ENCODE assay signal across 8 mouse cellular contexts in the genomic region with DNA sequence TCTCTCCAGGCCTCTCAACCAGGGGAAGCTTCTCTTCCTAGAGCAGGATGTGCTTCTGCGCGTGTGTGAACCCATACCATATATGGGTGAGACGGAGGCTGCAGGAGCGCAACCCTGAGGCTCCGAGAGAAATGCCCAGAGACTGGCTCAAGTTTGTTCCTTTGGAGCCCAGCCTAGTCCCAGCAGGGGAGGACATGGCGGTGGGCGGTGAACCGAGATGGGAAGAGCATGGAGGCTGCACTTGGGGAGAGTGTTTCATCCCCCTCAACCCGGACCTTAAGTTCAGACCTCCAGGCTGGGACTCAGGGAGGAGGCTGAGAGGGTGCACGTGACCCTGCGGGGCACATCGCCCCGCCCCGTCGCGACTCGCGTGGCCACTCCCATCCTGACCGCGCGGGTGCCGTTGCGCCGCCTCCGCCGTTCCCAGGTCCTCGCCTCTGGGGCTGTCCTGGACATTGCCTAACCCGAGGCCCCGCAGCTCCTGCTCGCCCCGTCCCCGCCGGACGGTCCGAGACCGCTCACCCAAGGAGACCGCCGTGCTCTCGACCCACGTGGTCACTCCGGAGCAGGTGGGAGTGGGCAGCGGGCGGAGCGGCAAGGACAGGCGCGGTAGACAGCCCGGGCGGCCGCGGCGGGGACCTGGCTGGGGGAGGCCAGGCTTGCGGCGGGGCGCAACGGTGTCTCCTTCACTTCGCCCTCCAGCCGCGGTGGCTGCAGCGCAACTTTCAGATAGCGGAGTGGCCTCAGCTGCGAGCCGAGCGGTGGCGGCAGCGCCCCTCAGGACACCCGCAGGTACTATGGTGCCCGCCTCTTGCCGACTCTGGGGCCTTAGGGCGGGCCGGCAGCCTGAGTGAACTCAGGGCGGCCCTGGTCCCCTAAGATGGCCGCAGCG. TPM values are rescaled to one million over a fixed set of nuclear protein-coding genes. Genes with fewer than 3 reads are reported as not detected.
DNase-seq lines count a peak whose midpoint lies in the region; ATAC-seq and TF ChIP-seq lines count a peak whose summit lies in the region.

No protein-coding gene starts in this region.

- no peaks in the 10 kb centered on the region for H3K27me3 ChIP-seq in embryonic facial prominence, embryonic 12.5 days
- H3K27me3 ChIP-seq in limb, embryonic 11.5 days (ENCODE audit: control insufficient read depth, insufficient read depth, low read length), result no peaks in the 10 kb centered on the region
- H3K27me3 ChIP-seq in midbrain, embryonic 13.5 days, result no peaks in the 10 kb centered on the region
- H3K27me3 ChIP-seq in small intestine, adult 2 months (ENCODE audit: control insufficient read depth, insufficient read depth, low read length), result no peaks in the 10 kb centered on the region

- peaks cover 25% of the 10 kb centered on the region for H3K36me3 ChIP-seq in embryonic facial prominence, embryonic 12.5 days
- H3K36me3 ChIP-seq in limb, embryonic 11.5 days (ENCODE audit: control insufficient read depth, insufficient read depth, low read length), result peaks cover 4% of the 10 kb centered on the region; the same call in 1 of the 2 replicates
- peaks cover 19% of the 10 kb centered on the region for H3K36me3 ChIP-seq in midbrain, embryonic 13.5 days
- peaks cover 26% of the 10 kb centered on the region for H3K36me3 ChIP-seq in small intestine, adult 2 months (ENCODE audit: control insufficient read depth, insufficient read depth, low read length)

- H3K9me3 ChIP-seq in embryonic facial prominence, embryonic 12.5 days, result no peaks in the 10 kb centered on the region
- no peaks in the 10 kb centered on the region for H3K9me3 ChIP-seq in limb, embryonic 11.5 days (ENCODE audit: control insufficient read depth, low read length)
- no peaks in the 10 kb centered on the region for H3K9me3 ChIP-seq in midbrain, embryonic 13.5 days

- peak; percentile 79 for TF ChIP-seq POLR2A in small intestine, adult 2 months (IDR thresholded peaks at IDR 0.05; ENCODE audit: low read depth, low read length)

- peak overlapping the region; percentile 87 for H3K4me2 ChIP-seq in embryonic facial prominence, embryonic 12.5 days (replicated peaks)
- H3K4me2 ChIP-seq in limb, embryonic 11.5 days (ENCODE audit: low read depth, severe bottlenecking), result peak overlapping the region; percentile 67
- peak overlapping the region; percentile 88 for H3K4me2 ChIP-seq in midbrain, embryonic 13.5 days (replicated peaks)

- ATAC-seq in embryonic facial prominence, embryonic 12.5 days (ENCODE audit: insufficient number of reproducible peaks, insufficient read depth, low FRiP score, low TSS enrichment), result peak; percentile 96
- peak; percentile 99 for ATAC-seq in limb, embryonic 11.5 days (ENCODE audit: insufficient number of reproducible peaks, low FRiP score, low TSS enrichment, low read depth)
- peak; percentile 97 for ATAC-seq in midbrain, embryonic 13.5 days

- under 1% methylated on average over 73 of the region's 73 CpGs for WGBS in embryonic facial prominence, embryonic 12.5 days
- WGBS in limb, embryonic 11.5 days, result under 1% methylated on average over 73 of the region's 73 CpGs
- under 1% methylated on average over 73 of the region's 73 CpGs for WGBS in midbrain, embryonic 13.5 days
- under 1% methylated on average over 73 of the region's 73 CpGs for WGBS in small intestine, adult 2 months

- H3K4me3 ChIP-seq in embryonic facial prominence, embryonic 12.5 days, result peak overlapping the region; percentile 90
- H3K4me3 ChIP-seq in limb, embryonic 11.5 days (ENCODE audit: low read depth, low read length), result peak overlapping the region; percentile 78
- peak overlapping the region; percentile 95 for H3K4me3 ChIP-seq in midbrain, embryonic 13.5 days (replicated peaks)
- H3K4me3 ChIP-seq in small intestine, adult 2 months (ENCODE audit: low read depth, low read length), result peak overlapping the region; percentile 95

- no peak for TF ChIP-seq CTCF in small intestine, adult 2 months (IDR thresholded peaks at IDR 0.05; ENCODE audit: extremely low read depth, insufficient read length, insufficient replicate concordance, low read depth, low read length)

- peaks cover 21% of the 10 kb centered on the region for H3K4me1 ChIP-seq in embryonic facial prominence, embryonic 12.5 days
- no peaks in the 10 kb centered on the region for H3K4me1 ChIP-seq in limb, embryonic 11.5 days (ENCODE audit: control insufficient read depth, insufficient read depth, low read length)
- H3K4me1 ChIP-seq in midbrain, embryonic 13.5 days (replicated peaks), result peaks cover 30% of the 10 kb centered on the region
- H3K4me1 ChIP-seq in small intestine, adult 2 months (ENCODE audit: control insufficient read depth, insufficient read depth, insufficient read length, low read length), result peaks cover 25% of the 10 kb centered on the region; the same call in 1 of the 2 replicates

- peak overlapping the region; percentile 89 for H3K27ac ChIP-seq in embryonic facial prominence, embryonic 12.5 days
- peak overlapping the region; percentile 90 for H3K27ac ChIP-seq in limb, embryonic 11.5 days (replicated peaks; ENCODE audit: low read depth, low read length)
- H3K27ac ChIP-seq in midbrain, embryonic 13.5 days, result peak overlapping the region; percentile 88
- H3K27ac ChIP-seq in small intestine, adult 2 months (ENCODE audit: insufficient read depth, low read depth, low read length), result peak overlapping the region; percentile 97

- DNase-seq in 3T3-L1 (ENCODE audit: low read depth, low spot score), result peak; percentile 90
- DNase-seq in adrenal gland, postnatal 36 days, result peak; percentile 97 to 98
- peak; percentile 98 for DNase-seq in heart, adult 18-20 months
- peak; percentile 99 for DNase-seq in kidney, adult 18-20 months
- peak; percentile 97 for DNase-seq in limb, embryonic 11.5 days (ENCODE audit: low spot score)

- peak overlapping the region; percentile 90 for H3K9ac ChIP-seq in embryonic facial prominence, embryonic 12.5 days
- H3K9ac ChIP-seq in limb, embryonic 11.5 days (ENCODE audit: low read length), result peak overlapping the region; percentile 96
- H3K9ac ChIP-seq in midbrain, embryonic 13.5 days (replicated peaks), result peak overlapping the region; percentile 93

RNA-seq across cellular contexts. Expression of a gene that starts 6.1 kb away (rescaled TPM):
- total RNA-seq in adrenal gland, postnatal 36 days (2021), result 100 to 1,000 TPM; 206 to 231 TPM
- 231 and 240 TPM in 2 replicates for polyA plus RNA-seq in embryonic facial prominence, embryonic 12.5 days (2016; fragmentation: Nextera tagmentation; extraction: Ambion mirVana)
- total RNA-seq in heart, adult 18-20 months (2021), result 100 to 1,000 TPM; 493 to 524 TPM
- polyA plus RNA-seq in limb, embryonic 11.5 days (2014; fragmentation: Nextera tagmentation; extraction: Ambion mirVana), result 298 and 313 TPM in 2 replicates
- polyA plus RNA-seq in midbrain, embryonic 13.5 days (2015; fragmentation: Nextera tagmentation; extraction: Ambion mirVana), result 266 and 276 TPM in 2 replicates
- polyA plus RNA-seq in small intestine, adult 2 months (2012; rRNA removed), result 131 and 371 TPM in 2 replicates

RNA-seq across cellular contexts. Expression of a gene that starts 17.7 kb away (rescaled TPM):
- 10 to 100 TPM; 54.8 to 83.5 TPM for total RNA-seq in adrenal gland, postnatal 36 days (2021)
- polyA plus RNA-seq in embryonic facial prominence, embryonic 12.5 days (2016; fragmentation: Nextera tagmentation; extraction: Ambion mirVana), result 20.1 and 22.1 TPM in 2 replicates
- total RNA-seq in heart, adult 18-20 months (2021), result 1 to 10 TPM; 8.1 to 8.4 TPM
- 14.3 and 18.7 TPM in 2 replicates for polyA plus RNA-seq in limb, embryonic 11.5 days (2014; fragmentation: Nextera tagmentation; extraction: Ambion mirVana)
- 25.8 and 26.6 TPM in 2 replicates for polyA plus RNA-seq in midbrain, embryonic 13.5 days (2015; fragmentation: Nextera tagmentation; extraction: Ambion mirVana)
- polyA plus RNA-seq in small intestine, adult 2 months (2012; rRNA removed), result 58.7 and 137 TPM in 2 replicates

Comparison
In these comparisons a context has a peak if more than half of its experiments do, and no peak if none do; other contexts are left out.
1. Peak in every context shown above with its lines: DNase-seq, ATAC-seq, H3K4me3 ChIP-seq and H3K27ac ChIP-seq.